8 mouse cellular contexts compared by ENCODE assay signal in the genomic region with DNA sequence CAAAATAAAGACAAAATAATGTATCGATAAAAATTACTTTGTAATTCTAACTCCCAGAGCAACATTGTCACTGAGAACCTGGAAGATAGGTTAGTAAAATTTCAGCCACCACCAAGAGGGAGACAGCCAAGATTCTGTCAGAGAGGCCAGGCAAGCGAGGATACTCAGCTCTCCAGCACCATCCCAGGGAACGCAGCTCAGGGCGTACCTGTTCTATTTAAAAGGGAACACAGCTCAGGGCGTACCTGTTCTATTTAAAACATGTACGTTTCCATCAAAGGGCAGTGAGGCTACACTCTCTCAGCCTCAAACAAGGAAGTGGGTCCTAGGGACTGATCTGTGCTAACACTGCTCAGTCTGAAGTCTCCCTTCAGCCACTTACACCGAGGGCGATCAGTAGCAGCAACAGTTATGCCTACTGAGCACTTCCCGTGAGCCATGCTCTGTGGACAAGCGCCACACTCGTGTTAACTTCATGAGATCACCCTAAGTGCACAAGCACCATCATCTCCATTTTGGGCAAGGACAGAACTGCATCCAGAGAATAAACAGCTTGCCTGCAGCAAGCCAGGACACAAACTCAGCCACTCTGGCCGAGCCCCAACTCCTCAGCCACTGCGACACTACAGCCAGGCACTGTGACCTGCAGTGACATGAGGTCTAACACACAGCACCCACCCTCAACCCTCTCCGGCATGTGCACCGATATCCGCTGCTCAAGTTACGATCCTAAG. TPM values are rescaled to one million over a fixed set of nuclear protein-coding genes. Genes with fewer than 3 reads are reported as not detected.
DNase-seq lines count a peak whose midpoint lies in the region; ATAC-seq and TF ChIP-seq lines count a peak whose summit lies in the region.

No protein-coding gene starts in this region.

- H3K4me1 ChIP-seq in heart, embryonic 13.5 days, result peaks cover 24% of the 10 kb centered on the region
- H3K4me1 ChIP-seq in intestine, postnatal 0 days (replicated peaks; ENCODE audit: control insufficient read depth, insufficient read depth, low read length), result no peaks in the 10 kb centered on the region

- TF ChIP-seq CTCF in intestine, postnatal 0 days (IDR thresholded peaks at IDR 0.05; ENCODE audit: low read depth), result no peak

- no peaks in the 10 kb centered on the region for H3K36me3 ChIP-seq in heart, embryonic 13.5 days
- no peaks in the 10 kb centered on the region for H3K36me3 ChIP-seq in intestine, postnatal 0 days (ENCODE audit: control insufficient read depth, insufficient read depth)

- WGBS in heart, embryonic 13.5 days, result 67% methylated on average over 17 of the region's 17 CpGs
- 43% methylated on average over 17 of the region's 17 CpGs for whole genome bisulfite sequencing in intestine, postnatal 0 days

- intact Hi-C loops in heart, postnatal 25 days (cut with DNase I), result loop anchor here (5.0 kb wide), 1 partner anchor 32 kb away; a partner anchor contains a TSS
- intact Hi-C loops in gastrocnemius, postnatal 36 days (cut with DNase I), result no loop called here

- peak overlapping the region; percentile 59; the same call in 1 of the 2 replicates for H3K9ac ChIP-seq in heart, embryonic 13.5 days
- no peak overlapping the region for H3K9ac ChIP-seq in intestine, postnatal 0 days (ENCODE audit: low read depth, low read length)

- DNase-seq in heart, postnatal 25 days (ENCODE audit: low spot score), result no peak
- peak; percentile 65 for DNase-seq in A20 (ENCODE audit: low read depth, low spot score)
- peak; percentile 65 for DNase-seq in cerebellum, postnatal 36 days
- DNase-seq in frontal cortex, postnatal 10 days (ENCODE audit: low spot score in 2 of 2), result no peak
- no peak for DNase-seq in right cerebral cortex, postnatal 4 days
- DNase-seq in gastrocnemius, postnatal 36 days, result no peak

- H3K27me3 ChIP-seq in heart, embryonic 13.5 days (replicated peaks), result no peaks in the 10 kb centered on the region
- H3K27me3 ChIP-seq in intestine, postnatal 0 days (replicated peaks; ENCODE audit: control insufficient read depth, insufficient read depth, low read length), result peaks cover 8% of the 10 kb centered on the region; the same call in 1 of the 2 replicates

- no peak overlapping the region for H3K27ac ChIP-seq in heart, embryonic 13.5 days (replicated peaks)
- no peak overlapping the region for H3K27ac ChIP-seq in intestine, postnatal 0 days (ENCODE audit: low read depth, low read length)

- no peak for ATAC-seq in heart, embryonic 13.5 days (ENCODE audit: extremely low read depth, insufficient number of reproducible peaks, low FRiP score, low TSS enrichment)
- ATAC-seq in intestine, postnatal 0 days, result no peak

- H3K4me3 ChIP-seq in heart, embryonic 13.5 days, result no peak overlapping the region
- no peak overlapping the region for H3K4me3 ChIP-seq in intestine, postnatal 0 days (ENCODE audit: low read depth, low read length)

- H3K9me3 ChIP-seq in heart, embryonic 13.5 days, result no peaks in the 10 kb centered on the region
- H3K9me3 ChIP-seq in intestine, postnatal 0 days (ENCODE audit: control insufficient read depth), result no peaks in the 10 kb centered on the region

- H3K4me2 ChIP-seq in heart, embryonic 13.5 days, result peak overlapping the region; percentile 99; the same call in 1 of the 2 replicates
- 0 out of 2 replicates have a peak overlapping the region, but pooled peaks have one; percentile 13 for H3K4me2 ChIP-seq in intestine, postnatal 0 days (replicated peaks; ENCODE audit: low read depth)

RNA-seq across cellular contexts. Expression of a gene that starts 30.1 kb away (rescaled TPM):
- polyA plus RNA-seq in heart, embryonic 13.5 days (2015; fragmentation: Nextera tagmentation; extraction: Ambion mirVana), result 9.2 and 9.4 TPM in 2 replicates
- total RNA-seq in heart, postnatal 25 days (2021), result 100 to 1,000 TPM; 143 to 166 TPM
- 7.3 TPM in 2 replicates for polyA plus RNA-seq in intestine, postnatal 0 days (2015; fragmentation: Nextera tagmentation; extraction: Ambion mirVana)
- 10 to 100 TPM; 44.0 to 57.1 TPM for total RNA-seq in gastrocnemius, postnatal 36 days (2021)

RNA-seq across cellular contexts. Expression of a gene that starts 30.1 kb away (rescaled TPM):
- polyA plus RNA-seq in heart, embryonic 13.5 days (2015; fragmentation: Nextera tagmentation; extraction: Ambion mirVana), result 68.5 and 74.1 TPM in 2 replicates
- total RNA-seq in heart, postnatal 25 days (2021), result 10 to 100 TPM; 78.6 to 96.1 TPM
- polyA plus RNA-seq in intestine, postnatal 0 days (2015; fragmentation: Nextera tagmentation; extraction: Ambion mirVana), result 39.8 and 44.7 TPM in 2 replicates
- 10 to 100 TPM; 32.0 to 36.5 TPM for total RNA-seq in gastrocnemius, postnatal 36 days (2021)

Comparison
In these comparisons a context has a peak if more than half of its experiments do, and no peak if none do; other contexts are left out.
1. DNase-seq: peak in A20 (single experiment) and cerebellum, postnatal 36 days (2 of 2); none in heart, postnatal 25 days (single experiment), frontal cortex, postnatal 10 days (0 of 2), right cerebral cortex, postnatal 4 days (single experiment) and gastrocnemius, postnatal 36 days (0 of 2).